Mouse (Mus musculus) layer of hippocampus, adult 8-10 months (tissue): ENCODE data around the gene Cflar. TPM values are rescaled to one million over a fixed set of nuclear protein-coding genes. Genes with fewer than 3 reads are reported as not detected.
"Not testable (repeated sequence)": the region's sequence is repeated elsewhere in the genome, so short reads cannot be mapped to it uniquely, and the experiment has no call there.

Experiments used
- DNase-seq, 2 experiments: peaks; one replicate each; pipeline ENCODE4 v3.0.0; 2022; ENCODE audit warnings: low spot score in 2 of 2
- total RNA-seq, 4 experiments: library from RNA; stranded (reverse); gene quantifications; 2 replicates each; pipeline ENCODE4 v1.2.4; 2022

The Cflar gene
- total RNA-seq, 4 experiments from 2014 or later: 41.2 to 48.5 (median 44.3) TPM

- DNase-seq: no peak
Observed at GRCm38 (mm10) chr1:58773905-58774304, 62.6 kb downstream of the Cflar start.

DNA sequence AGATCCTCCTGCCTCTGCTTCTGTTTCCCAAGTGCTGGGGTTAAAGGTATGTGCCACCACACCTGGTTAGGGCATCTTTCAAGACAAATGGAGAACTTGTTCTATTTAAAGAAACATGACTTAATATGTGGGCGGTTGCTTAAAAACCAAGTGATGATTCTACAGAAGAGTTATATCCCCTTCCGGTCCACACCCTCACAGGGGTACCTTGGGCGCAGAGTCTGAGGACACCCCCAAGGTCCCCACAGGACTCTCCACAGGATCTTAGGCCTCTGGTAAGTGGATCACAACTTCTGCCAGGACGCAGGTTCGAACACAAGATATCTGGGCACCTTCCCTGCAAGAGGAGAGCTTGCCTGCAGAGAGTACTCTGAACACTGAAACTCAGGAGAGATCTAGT, 64.1 kb downstream of the Cflar start:
- DNase-seq: no peak

GRCm38 (mm10) chr1:58777583-58777982, 66.3 kb downstream of the Cflar start:
- DNase-seq: no peak

- no peak for DNase-seq
Observed at GRCm38 (mm10) chr1:58778226-58778625, 66.9 kb downstream of the Cflar start.

DNA sequence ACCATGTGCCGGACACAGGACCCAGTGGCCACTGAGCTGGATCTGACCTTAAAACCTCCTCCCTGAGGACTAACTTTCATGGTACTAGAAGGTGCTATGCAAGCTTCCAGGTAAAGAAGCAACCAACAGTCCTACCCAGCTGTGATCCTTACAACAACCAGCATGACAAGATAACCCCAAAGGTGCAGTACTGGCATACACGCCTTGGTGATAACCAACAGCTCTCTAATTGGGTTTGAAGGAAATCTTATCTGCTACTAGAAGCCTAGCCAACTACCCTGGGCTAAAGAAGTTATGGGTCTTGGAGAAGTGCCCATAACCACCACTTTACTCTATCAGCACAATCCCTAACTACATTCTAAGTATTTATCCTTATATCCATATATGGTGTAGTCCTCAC, 75.0 kb downstream of the Cflar start:
- no peak for DNase-seq

DNA sequence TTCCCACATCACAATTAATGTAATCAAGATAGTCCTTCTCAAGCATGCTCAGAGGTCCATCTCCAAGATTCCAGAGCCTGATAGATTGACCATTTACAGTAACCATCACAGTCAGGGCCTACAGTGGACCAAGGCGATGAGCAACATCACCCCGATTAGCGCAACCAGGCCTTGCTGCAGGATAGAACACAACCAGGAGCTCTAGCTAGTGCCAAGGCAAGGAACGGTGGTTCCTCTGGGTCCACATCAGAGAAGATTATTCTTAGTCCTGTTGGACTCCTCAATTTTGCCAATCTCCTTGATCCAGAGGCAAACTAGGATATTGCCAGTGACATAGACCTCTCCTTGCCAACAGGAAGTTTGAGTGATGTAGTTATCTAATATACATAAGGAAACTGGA, 77.1 kb downstream of the Cflar start:
- no peak for DNase-seq

DNA sequence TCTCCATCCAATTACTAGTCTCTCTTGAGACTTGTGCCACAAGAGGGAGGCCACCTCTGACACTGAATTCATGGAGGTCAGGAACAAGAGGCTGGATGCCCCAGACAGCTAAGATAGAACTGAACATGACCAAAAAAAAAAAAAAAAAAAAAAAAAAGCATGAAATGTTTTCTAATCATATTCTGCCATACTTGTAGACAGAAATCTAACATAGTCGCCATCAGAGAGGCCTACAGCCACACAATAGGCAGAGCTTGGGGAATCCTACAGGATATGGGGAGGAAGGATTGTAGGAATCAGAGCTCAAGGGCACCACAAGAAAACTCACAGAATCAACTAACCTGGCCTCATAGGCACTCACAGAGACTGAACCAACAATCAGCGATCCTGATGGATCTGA, 83.4 kb downstream of the Cflar start:
- DNase-seq: no peak

DNA sequence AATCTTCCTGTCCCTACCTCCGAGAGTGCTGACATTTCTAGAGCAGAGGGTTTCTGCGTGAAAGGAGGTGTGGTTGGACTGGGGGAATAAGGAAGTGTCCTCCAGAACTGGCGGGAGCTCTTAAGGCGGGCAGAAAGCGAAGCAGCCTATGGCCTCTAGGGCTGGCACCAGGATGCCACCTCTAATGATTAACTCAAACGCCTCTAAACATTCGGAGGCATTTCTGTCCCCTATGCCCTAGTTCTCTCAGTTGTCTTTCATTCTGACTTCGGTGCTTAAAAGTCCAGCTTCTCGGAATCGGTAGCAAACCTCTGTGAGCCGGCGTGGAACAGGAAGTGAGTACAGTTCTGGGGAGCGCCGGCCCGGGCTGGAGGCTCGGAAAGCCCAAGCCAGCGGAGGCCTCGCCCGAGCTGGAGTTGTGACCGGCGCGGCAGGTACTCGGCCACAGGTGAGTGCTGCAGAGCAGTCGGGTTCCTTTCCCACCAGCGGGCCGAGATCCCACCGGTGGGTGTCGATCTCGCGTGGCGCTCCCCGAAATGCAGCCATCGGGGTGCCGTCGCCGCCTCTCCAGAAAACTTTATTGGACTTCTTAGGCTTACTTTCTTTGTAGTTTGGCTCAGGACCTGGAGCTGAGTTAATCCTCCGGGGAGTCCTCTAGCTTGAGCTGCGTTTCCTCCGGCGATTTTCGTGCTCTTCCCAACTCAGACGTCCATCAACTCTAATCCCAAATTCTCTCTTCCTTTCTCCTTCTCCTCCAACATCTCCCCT, 84.2 kb downstream of the Cflar start, which contains the start of gene Casp8:
Gene Casp8 (plus strand): TSS at position 84 of the 768 bp plus-strand sequence.
- DNase-seq: no peak

- no peak for DNase-seq
Observed at GRCm38 (mm10) chr1:58796059-58796363, 84.7 kb downstream of the Cflar start.

GRCm38 (mm10) chr1:58796853-58797252, 85.5 kb downstream of the Cflar start:
- no peak for DNase-seq

GRCm38 (mm10) chr1:58797370-58797769, 86.1 kb downstream of the Cflar start:
- DNase-seq: no peak

GRCm38 (mm10) chr1:58798911-58799310, 87.6 kb downstream of the Cflar start:
- no peak for DNase-seq

DNA sequence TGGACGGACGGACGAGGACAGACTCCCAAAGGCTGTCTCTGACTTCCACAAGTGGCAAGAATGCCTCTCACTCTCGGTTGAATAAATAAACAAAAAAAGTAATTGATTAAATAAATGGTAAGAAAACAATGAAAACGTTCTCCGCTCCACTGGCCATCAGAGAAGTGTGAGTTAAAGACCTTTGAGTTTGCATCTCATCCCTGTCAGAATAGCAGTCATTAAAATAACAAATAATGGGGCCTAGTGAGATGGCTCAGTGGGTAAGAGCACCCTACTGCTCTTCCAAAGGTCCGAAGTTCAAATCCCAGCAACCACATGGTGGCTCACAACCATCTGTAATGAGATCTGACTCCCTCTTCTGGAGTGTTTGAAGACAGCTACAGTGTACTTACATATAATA, 89.3 kb downstream of the Cflar start:
- not testable (repeated sequence) for DNase-seq

DNA sequence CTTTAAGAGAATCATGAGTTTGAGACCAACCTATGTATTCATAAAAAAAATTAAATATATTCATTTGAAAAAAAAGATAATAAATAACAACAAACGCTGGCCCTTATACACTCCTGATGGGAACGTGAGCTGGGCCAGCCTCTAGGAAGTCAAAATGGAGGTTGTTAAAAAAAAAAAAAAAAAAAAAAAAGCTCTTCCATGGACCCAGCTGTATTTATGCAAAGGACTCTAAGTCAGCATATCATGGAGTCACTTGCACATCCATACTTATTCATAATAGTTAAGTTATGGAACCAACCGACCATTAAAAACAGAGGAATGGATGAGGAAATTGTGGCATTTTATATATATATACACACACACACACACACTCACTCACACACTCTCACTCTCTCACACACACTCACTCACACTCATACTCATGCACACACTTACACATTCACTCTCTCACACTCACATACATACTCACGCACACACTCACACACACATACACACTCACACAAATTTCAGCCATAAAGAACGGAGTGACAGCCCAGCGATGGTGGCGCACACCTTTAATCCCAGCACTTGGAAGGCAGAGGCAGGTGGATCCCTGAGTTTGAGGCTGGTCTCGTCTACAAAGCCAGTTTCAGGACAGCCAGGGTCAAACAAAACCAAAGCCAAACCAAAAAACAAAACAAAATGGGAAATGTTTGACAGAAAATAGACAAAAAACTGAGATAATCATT, 90.4 kb downstream of the Cflar start:
- DNase-seq: no peak

DNA sequence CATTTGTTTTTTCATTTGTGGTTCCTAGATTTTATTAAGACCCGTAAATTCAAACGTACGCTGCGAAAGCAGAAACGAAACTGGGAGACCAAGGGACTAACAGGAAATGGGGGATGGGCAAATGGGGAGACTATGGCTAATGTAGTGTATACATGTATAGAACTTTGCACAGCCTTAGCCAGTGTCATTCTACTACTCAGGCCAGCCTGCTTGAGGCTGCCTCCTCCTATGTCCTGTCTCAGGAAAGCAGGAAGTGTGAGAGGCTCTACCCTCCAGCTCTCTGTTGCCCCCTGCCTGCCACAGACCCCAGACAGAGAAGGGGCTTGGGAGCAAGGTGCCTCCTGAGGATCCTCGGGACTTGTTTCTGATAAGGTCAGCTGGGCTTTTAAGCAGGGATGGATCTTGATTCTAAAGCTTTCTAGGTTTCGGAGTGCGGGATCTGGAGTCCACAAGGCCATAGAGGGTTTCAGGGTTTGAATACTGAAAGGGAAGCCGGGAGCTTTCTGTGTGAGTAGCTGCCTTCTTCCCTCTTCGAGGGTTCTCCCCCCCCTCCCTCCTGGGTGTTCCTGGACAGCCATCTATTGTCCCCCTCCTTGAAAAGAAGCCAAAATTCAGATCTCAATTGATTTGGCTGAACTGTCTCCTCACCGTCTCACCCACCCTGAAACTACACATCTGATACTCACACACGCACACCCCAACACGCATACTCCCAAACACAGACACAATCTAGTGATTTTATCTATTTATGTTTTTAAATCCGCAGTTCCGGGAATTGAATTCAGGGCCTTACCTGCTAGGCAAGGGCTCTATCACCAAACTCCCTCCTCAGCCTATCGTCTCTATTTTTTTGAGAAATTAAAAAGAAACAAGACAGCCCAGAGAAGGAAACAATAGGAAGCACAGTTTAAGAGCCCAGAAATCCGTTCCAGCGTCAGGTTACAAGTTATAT, 91.3 kb downstream of the Cflar start:
- no peak for DNase-seq

DNA sequence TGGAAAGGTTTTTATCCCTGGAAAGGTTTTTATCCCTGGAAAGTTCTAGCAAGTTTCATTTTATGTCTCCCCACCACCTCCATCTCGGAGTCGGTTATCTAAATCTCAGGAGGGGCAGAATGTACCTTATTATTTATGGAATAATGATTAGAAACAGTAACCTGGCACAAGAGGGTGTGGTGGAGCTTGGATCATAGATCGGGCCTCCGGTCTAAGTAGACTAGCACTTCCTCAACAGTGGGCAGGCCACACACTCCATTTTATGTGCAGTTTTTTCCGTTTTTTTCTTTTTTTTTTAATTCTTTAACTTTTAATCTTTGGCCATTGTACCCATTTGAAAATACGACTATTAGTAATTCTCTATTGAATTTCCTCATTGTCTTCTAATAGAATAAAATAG, 92.2 kb downstream of the Cflar start:
- no peak for DNase-seq

GRCm38 (mm10) chr1:58806651-58807050, 95.3 kb downstream of the Cflar start:
- DNase-seq: no peak

Other genes starting within 250 kb of the Cflar start
- 10 to 100 TPM; 25.7 to 28.4 (median 25.8) TPM for gene Orc2, start 206.4 kb upstream of the Cflar start, total RNA-seq
- gene Fam126b, start 125.2 kb upstream of the Cflar start, total RNA-seq: 100 to 1,000 TPM in 3 of 4 experiments, 10 to 100 TPM in 1; 96.6 to 156 (median 127) TPM
- gene Ndufb3, start 125.1 kb upstream of the Cflar start, total RNA-seq: 100 to 1,000 TPM; 104 to 121 (median 107) TPM
- not detected for gene Als2cr12, start 15.5 kb upstream of the Cflar start, total RNA-seq
- 1 to 10 TPM; 1.5 to 5.8 (median 4.7) TPM for gene Casp8, start 83.9 kb downstream of the Cflar start, total RNA-seq